Mouse (Mus musculus): Measurements from ENCODE around the gene Slc38a2. TPM values are rescaled to one million over a fixed set of nuclear protein-coding genes. Genes with fewer than 3 reads are reported as not detected.

The Slc38a2 gene
- polyA plus RNA-seq, 1 experiment, result 158 TPM

- peaks cover 69% of the 10 kb centered on the region for H3K36me3 ChIP-seq (ENCODE audit: control insufficient read depth, insufficient read depth, low read length, poor library complexity, severe bottlenecking)
- H3K9ac ChIP-seq (ENCODE audit: low read depth, poor library complexity, severe bottlenecking), result peak overlapping the region; percentile 98
Observed at GRCm38 (mm10) chr15:96696486-96697284, 2.8 kb downstream of the Slc38a2 start.

GRCm38 (mm10) chr15:96695455-96696421, 3.8 kb downstream of the Slc38a2 start:
- Histone ChIP-seq H3K9ac (ENCODE audit: low read depth, poor library complexity, severe bottlenecking) (0 out of 2 replicates have a peak overlapping the region, but pooled peaks have one; percentile 98), H3K4me3 (ENCODE audit: low read depth, low read length) (no peak overlapping the region), H3K4me1 (ENCODE audit: control insufficient read depth, insufficient read depth, low read length) (no peaks in the 10 kb centered on the region), H3K36me3 (ENCODE audit: control insufficient read depth, insufficient read depth, low read length, poor library complexity, severe bottlenecking) (peaks cover 79% of the 10 kb centered on the region), H3K27ac (ENCODE audit: insufficient read depth, low read length) (peak overlapping the region; percentile 32; the same call in 1 of the 2 replicates), H3K9me3 (replicated peaks; ENCODE audit: control insufficient read depth, insufficient read depth, low read length, poor library complexity, severe bottlenecking) (no peaks in the 10 kb centered on the region), H3K27me3 (ENCODE audit: control insufficient read depth, insufficient read depth, low read length, poor library complexity, severe bottlenecking) (no peaks in the 10 kb centered on the region)
- TF ChIP-seq EP300 (IDR thresholded peaks at IDR 0.05; ENCODE audit: insufficient read depth, low read depth, low read length) (no peak), POLR2A (IDR thresholded peaks at IDR 0.05; ENCODE audit: insufficient read depth, low read length) (no peak), CTCF (IDR thresholded peaks at IDR 0.05; ENCODE audit: low read depth, low read length) (no peak)

More at GRCm38 (mm10) chr15:96696486-96697284, 2.8 kb downstream of the Slc38a2 start:
- H3K4me1 ChIP-seq (ENCODE audit: control insufficient read depth, insufficient read depth, low read length), result no peaks in the 10 kb centered on the region
- 0 out of 2 replicates have a peak overlapping the region, but pooled peaks have one; percentile 32 for H3K27ac ChIP-seq (ENCODE audit: insufficient read depth, low read length)
- H3K4me3 ChIP-seq (ENCODE audit: low read depth, low read length), result peak overlapping the region; percentile 38
- TF ChIP-seq POLR2A (IDR thresholded peaks at IDR 0.05; ENCODE audit: insufficient read depth, low read length), result no peak
- H3K9me3 ChIP-seq (replicated peaks; ENCODE audit: control insufficient read depth, insufficient read depth, low read length, poor library complexity, severe bottlenecking), result no peaks in the 10 kb centered on the region
- H3K27me3 ChIP-seq (ENCODE audit: control insufficient read depth, insufficient read depth, low read length, poor library complexity, severe bottlenecking), result no peaks in the 10 kb centered on the region

GRCm38 (mm10) chr15:96694988-96695387, 4.5 kb downstream of the Slc38a2 start:
- TF ChIP-seq CTCF (IDR thresholded peaks at IDR 0.05; ENCODE audit: low read depth, low read length), result no peak
- no peak for TF ChIP-seq EP300 (IDR thresholded peaks at IDR 0.05; ENCODE audit: insufficient read depth, low read depth, low read length)
- TF ChIP-seq POLR2A (IDR thresholded peaks at IDR 0.05; ENCODE audit: insufficient read depth, low read length), result no peak
- Histone ChIP-seq H3K36me3 (ENCODE audit: control insufficient read depth, insufficient read depth, low read length, poor library complexity, severe bottlenecking) (peaks cover 86% of the 10 kb centered on the region), H3K27me3 (ENCODE audit: control insufficient read depth, insufficient read depth, low read length, poor library complexity, severe bottlenecking) (no peaks in the 10 kb centered on the region), H3K9me3 (replicated peaks; ENCODE audit: control insufficient read depth, insufficient read depth, low read length, poor library complexity, severe bottlenecking) (no peaks in the 10 kb centered on the region), H3K27ac (ENCODE audit: insufficient read depth, low read length) (no peak overlapping the region), H3K4me3 (ENCODE audit: low read depth, low read length) (no peak overlapping the region), H3K4me1 (ENCODE audit: control insufficient read depth, insufficient read depth, low read length) (no peaks in the 10 kb centered on the region), H3K9ac (ENCODE audit: low read depth, poor library complexity, severe bottlenecking) (no peak overlapping the region)

- no peaks in the 10 kb centered on the region for H3K27me3 ChIP-seq (ENCODE audit: control insufficient read depth, insufficient read depth, low read length, poor library complexity, severe bottlenecking)
- no peak overlapping the region for H3K4me3 ChIP-seq (ENCODE audit: low read depth, low read length)
- no peak overlapping the region for H3K9ac ChIP-seq (ENCODE audit: low read depth, poor library complexity, severe bottlenecking)
- H3K4me1 ChIP-seq (ENCODE audit: control insufficient read depth, insufficient read depth, low read length), result no peaks in the 10 kb centered on the region
- H3K36me3 ChIP-seq (ENCODE audit: control insufficient read depth, insufficient read depth, low read length, poor library complexity, severe bottlenecking), result peaks cover 97% of the 10 kb centered on the region
- H3K9me3 ChIP-seq (replicated peaks; ENCODE audit: control insufficient read depth, insufficient read depth, low read length, poor library complexity, severe bottlenecking), result no peaks in the 10 kb centered on the region
- H3K27ac ChIP-seq (ENCODE audit: insufficient read depth, low read length), result no peak overlapping the region
- TF ChIP-seq CTCF (IDR thresholded peaks at IDR 0.05; ENCODE audit: low read depth, low read length) (no peak), POLR2A (IDR thresholded peaks at IDR 0.05; ENCODE audit: insufficient read depth, low read length) (no peak), EP300 (IDR thresholded peaks at IDR 0.05; ENCODE audit: insufficient read depth, low read depth, low read length) (no peak)
Observed at GRCm38 (mm10) chr15:96693688-96694087, 5.8 kb downstream of the Slc38a2 start.

GRCm38 (mm10) chr15:96692401-96692800, 7.1 kb downstream of the Slc38a2 start:
- TF ChIP-seq POLR2A (IDR thresholded peaks at IDR 0.05; ENCODE audit: insufficient read depth, low read length), result no peak
- no peak for TF ChIP-seq EP300 (IDR thresholded peaks at IDR 0.05; ENCODE audit: insufficient read depth, low read depth, low read length)
- TF ChIP-seq CTCF (IDR thresholded peaks at IDR 0.05; ENCODE audit: low read depth, low read length), result no peak
- Histone ChIP-seq H3K27me3 (ENCODE audit: control insufficient read depth, insufficient read depth, low read length, poor library complexity, severe bottlenecking) (no peaks in the 10 kb centered on the region), H3K27ac (ENCODE audit: insufficient read depth, low read length) (peak overlapping the region; percentile 15; the same call in 1 of the 2 replicates), H3K9ac (ENCODE audit: low read depth, poor library complexity, severe bottlenecking) (no peak overlapping the region), H3K4me3 (ENCODE audit: low read depth, low read length) (no peak overlapping the region), H3K4me1 (ENCODE audit: control insufficient read depth, insufficient read depth, low read length) (no peaks in the 10 kb centered on the region), H3K36me3 (ENCODE audit: control insufficient read depth, insufficient read depth, low read length, poor library complexity, severe bottlenecking) (peaks cover 95% of the 10 kb centered on the region), H3K9me3 (replicated peaks; ENCODE audit: control insufficient read depth, insufficient read depth, low read length, poor library complexity, severe bottlenecking) (no peaks in the 10 kb centered on the region)
